Mouse (Mus musculus) limb, embryonic 10.5 days (tissue): Measurements from ENCODE around the gene 1700011L22Rik. TPM values are rescaled to one million over a fixed set of nuclear protein-coding genes. Genes with fewer than 3 reads are reported as not detected.

Source experiments
- DNase-seq: peaks from one replicate; pipeline ENCODE4 v3.0.0-alpha.2; 2017; ENCODE audit warnings: low spot score
- H3K27ac ChIP-seq: fragments of 300-500 bp; sonication (generic); 2 replicates; pipeline ENCODE4 v1.5.1; 2016; ENCODE audit warnings: mild to moderate bottlenecking
- H3K27me3 ChIP-seq: fragments of 300-500 bp; sonication (generic); 2 replicates; pipeline ENCODE4 v1.6.1; 2016; ENCODE audit warnings: low read depth, mild to moderate bottlenecking; ENCODE audit not compliant: poor library complexity, severe bottlenecking
- H3K36me3 ChIP-seq: fragments of 300-500 bp; sonication (generic); 2 replicates; pipeline ENCODE4 v1.6.1; 2016; ENCODE audit warnings: mild to moderate bottlenecking, moderate library complexity
- H3K4me1 ChIP-seq: fragments of 300-500 bp; sonication (generic); 2 replicates; pipeline ENCODE4 v1.6.1; 2016
- H3K4me3 ChIP-seq: fragments of 300-500 bp; sonication (generic); 2 replicates; pipeline ENCODE4 v1.5.1; 2016; ENCODE audit warnings: mild to moderate bottlenecking, moderate library complexity
- H3K9me3 ChIP-seq: fragments of 300-500 bp; sonication (generic); replicated peaks from 2 replicates; pipeline ENCODE4 v1.6.1; 2016; ENCODE audit warnings: mild to moderate bottlenecking
- WGBS: fragments of 180-500 bp; shearing (Covaris S2); methylation state at CpG from one replicate; pipeline ENCODE4 v1.1.7; 2016; 5-methylcytosine and 5-hydroxymethylcytosine counted together
- polyA plus RNA-seq: library from polyadenylated mRNA; unstranded; fragments of >200 nt; fragmentation: Nextera tagmentation; extraction: Ambion mirVana; gene quantifications from 2 replicates; pipeline ENCODE4 v1.2.1, GENCODE M21; 2016

1700011L22Rik gene
- polyA plus RNA-seq, 1 experiment from 2014 or later: not detected

GRCm38 (mm10) chr8:79227194-79227593 is 21.2 kb downstream of the 1700011L22Rik start:
- H3K27ac ChIP-seq: no peak overlapping the region
- H3K4me3 ChIP-seq: no peak overlapping the region
- no peaks in the 10 kb centered on the region for H3K9me3 ChIP-seq
- no peak for DNase-seq
- H3K36me3 ChIP-seq: no peaks in the 10 kb centered on the region
- H3K27me3 ChIP-seq: no peaks in the 10 kb centered on the region
- WGBS: 90% methylated on average over 4 of the region's 4 CpGs
- H3K4me1 ChIP-seq: peaks cover 11% of the 10 kb centered on the region

GRCm38 (mm10) chr8:79226046-79226445 is 22.3 kb downstream of the 1700011L22Rik start:
- Histone ChIP-seq H3K36me3 (no peaks in the 10 kb centered on the region), H3K27ac (no peak overlapping the region), H3K9me3 (no peaks in the 10 kb centered on the region), H3K4me3 (no peak overlapping the region), H3K27me3 (no peaks in the 10 kb centered on the region), H3K4me1 (peaks cover 18% of the 10 kb centered on the region)
- no peak for DNase-seq
- 97% methylated on average over 3 of the region's 3 CpGs for WGBS

GRCm38 (mm10) chr8:79225586-79225985 is 22.8 kb downstream of the 1700011L22Rik start:
- no peak for DNase-seq
- Histone ChIP-seq H3K27ac (no peak overlapping the region), H3K4me1 (peaks cover 18% of the 10 kb centered on the region), H3K9me3 (no peaks in the 10 kb centered on the region), H3K4me3 (no peak overlapping the region), H3K36me3 (no peaks in the 10 kb centered on the region), H3K27me3 (no peaks in the 10 kb centered on the region)
- WGBS: 84% methylated on average over 7 of the region's 7 CpGs

GRCm38 (mm10) chr8:79224363-79224762 is 24.0 kb downstream of the 1700011L22Rik start:
- Histone ChIP-seq H3K4me1 (peaks cover 18% of the 10 kb centered on the region), H3K27ac (0 out of 2 replicates have a peak overlapping the region, but pooled peaks have one; percentile 2), H3K27me3 (no peaks in the 10 kb centered on the region), H3K4me3 (no peak overlapping the region), H3K36me3 (no peaks in the 10 kb centered on the region), H3K9me3 (no peaks in the 10 kb centered on the region)
- no peak for DNase-seq
- 87% methylated on average over 9 of the region's 9 CpGs for WGBS

GRCm38 (mm10) chr8:79222752-79223141 is 25.6 kb downstream of the 1700011L22Rik start:
- no peak for DNase-seq
- 66% methylated on average over 5 of the region's 5 CpGs for WGBS
- Histone ChIP-seq H3K4me3 (no peak overlapping the region), H3K9me3 (no peaks in the 10 kb centered on the region), H3K4me1 (peaks cover 18% of the 10 kb centered on the region), H3K36me3 (no peaks in the 10 kb centered on the region), H3K27ac (peak overlapping the region; percentile 58; the same call in 1 of the 2 replicates), H3K27me3 (no peaks in the 10 kb centered on the region)

GRCm38 (mm10) chr8:79222106-79222751 is 26.1 kb downstream of the 1700011L22Rik start:
- DNase-seq: no peak
- WGBS: 74% methylated on average over 5 of the region's 5 CpGs
- peak overlapping the region; percentile 68 for H3K27ac ChIP-seq
- H3K27me3 ChIP-seq: no peaks in the 10 kb centered on the region
- no peak overlapping the region for H3K4me3 ChIP-seq
- H3K9me3 ChIP-seq: no peaks in the 10 kb centered on the region
- peaks cover 18% of the 10 kb centered on the region for H3K4me1 ChIP-seq
- no peaks in the 10 kb centered on the region for H3K36me3 ChIP-seq

- H3K27ac ChIP-seq: peak overlapping the region; percentile 34; the same call in 1 of the 2 replicates
- 88% methylated on average over 9 of the region's 9 CpGs for WGBS
- peaks cover 52% of the 10 kb centered on the region for H3K4me1 ChIP-seq
- DNase-seq: no peak
- no peaks in the 10 kb centered on the region for H3K27me3 ChIP-seq
- no peaks in the 10 kb centered on the region for H3K36me3 ChIP-seq
- no peak overlapping the region for H3K4me3 ChIP-seq
- H3K9me3 ChIP-seq: no peaks in the 10 kb centered on the region
These were observed 36.7 kb downstream of the 1700011L22Rik start for GRCm38 (mm10) chr8:79211630-79212029.

- H3K27me3 ChIP-seq: no peaks in the 10 kb centered on the region
These were observed 38.6 kb downstream of the 1700011L22Rik start for GRCm38 (mm10) chr8:79209641-79210358.

GRCm38 (mm10) chr8:79208691-79209640 is 39.4 kb downstream of the 1700011L22Rik start:
- H3K27ac ChIP-seq: peak overlapping the region; percentile 92
- H3K36me3 ChIP-seq: no peaks in the 10 kb centered on the region
- no peaks in the 10 kb centered on the region for H3K27me3 ChIP-seq
- WGBS: 10% methylated on average over 15 of the region's 15 CpGs
- DNase-seq: peak; percentile 75
- peaks cover 53% of the 10 kb centered on the region for H3K4me1 ChIP-seq
- H3K9me3 ChIP-seq: no peaks in the 10 kb centered on the region
- peak overlapping the region; percentile 44 for H3K4me3 ChIP-seq

More at GRCm38 (mm10) chr8:79209641-79210358, 38.6 kb downstream of the 1700011L22Rik start:
- DNase-seq: peak; percentile 81
- Histone ChIP-seq H3K36me3 (no peaks in the 10 kb centered on the region), H3K4me3 (peak overlapping the region; percentile 44), H3K9me3 (no peaks in the 10 kb centered on the region), H3K27ac (peak overlapping the region; percentile 92), H3K4me1 (peaks cover 53% of the 10 kb centered on the region)
- 3% methylated on average over 27 of the region's 27 CpGs for WGBS

- H3K4me3 ChIP-seq: peak overlapping the region; percentile 44; the same call in 1 of the 2 replicates
- H3K9me3 ChIP-seq: no peaks in the 10 kb centered on the region
- WGBS: 42% methylated on average over 3 of the region's 3 CpGs
- H3K27ac ChIP-seq: peak overlapping the region; percentile 92
- no peak for DNase-seq
- no peaks in the 10 kb centered on the region for H3K27me3 ChIP-seq
- no peaks in the 10 kb centered on the region for H3K36me3 ChIP-seq
- H3K4me1 ChIP-seq: peaks cover 53% of the 10 kb centered on the region
These were observed 40.2 kb downstream of the 1700011L22Rik start for GRCm38 (mm10) chr8:79208181-79208580.

GRCm38 (mm10) chr8:79206895-79207294 is 41.5 kb downstream of the 1700011L22Rik start:
- peaks cover 52% of the 10 kb centered on the region for H3K4me1 ChIP-seq
- no peaks in the 10 kb centered on the region for H3K9me3 ChIP-seq
- H3K27ac ChIP-seq: peak overlapping the region; percentile 92
- no peak overlapping the region for H3K4me3 ChIP-seq
- DNase-seq: no peak
- WGBS: 84% methylated on average over 4 of the region's 4 CpGs
- H3K27me3 ChIP-seq: no peaks in the 10 kb centered on the region
- no peaks in the 10 kb centered on the region for H3K36me3 ChIP-seq

- H3K27me3 ChIP-seq: no peaks in the 10 kb centered on the region
- WGBS: 82% methylated on average over 11 of the region's 11 CpGs
- DNase-seq: no peak
- H3K9me3 ChIP-seq: no peaks in the 10 kb centered on the region
- no peak overlapping the region for H3K4me3 ChIP-seq
- no peaks in the 10 kb centered on the region for H3K36me3 ChIP-seq
- peak overlapping the region; percentile 42; the same call in 1 of the 2 replicates for H3K27ac ChIP-seq
- H3K4me1 ChIP-seq: peaks cover 10% of the 10 kb centered on the region
These were observed 46.8 kb downstream of the 1700011L22Rik start for GRCm38 (mm10) chr8:79201446-79202147.
